Mouse (Mus musculus): ENCODE measurements around the gene Clec2i.
"Not testable (repeated sequence)": the region's sequence is repeated elsewhere in the genome, so short reads cannot be mapped to it uniquely, and the experiment has no call there.

DNA sequence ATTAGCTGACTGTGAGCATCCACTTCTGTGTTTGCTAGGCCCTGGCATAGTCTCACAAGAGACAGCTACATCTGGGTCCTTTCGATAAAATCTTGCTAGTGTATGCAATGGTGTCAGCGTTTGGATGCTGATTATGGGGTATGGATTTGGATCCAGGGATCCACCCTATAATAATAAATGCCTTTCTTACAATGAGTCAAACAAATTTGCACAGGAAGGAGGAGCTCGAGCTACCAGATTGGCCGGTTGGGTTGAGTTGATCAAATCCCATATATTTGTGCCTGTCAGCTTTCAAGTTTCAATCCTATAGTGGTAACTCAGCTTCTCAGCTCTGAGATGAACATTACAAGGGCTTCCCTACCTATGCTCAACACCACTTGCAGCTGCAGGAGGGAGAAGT, 46.7 kb downstream of the Clec2i start, which contains the start of gene Clec2g:
- not testable (repeated sequence) for TF ChIP-seq CEBPB (IDR thresholded peaks at IDR 0.05; ENCODE audit: insufficient read depth, poor library complexity, severe bottlenecking); POLR2AphosphoS2 (IDR thresholded peaks at IDR 0.05; ENCODE audit: insufficient read length, low read depth); TCF12 (IDR thresholded peaks at IDR 0.05; ENCODE audit: insufficient read depth, poor library complexity, severe bottlenecking); MYOD1 (IDR thresholded peaks at IDR 0.05; ENCODE audit: control insufficient read depth in 1 of 3, insufficient read length in 2 of 3, low read depth in 2 of 3); POLR2A (IDR thresholded peaks at IDR 0.05; ENCODE audit: insufficient read length, low read depth); USF1 (IDR thresholded peaks at IDR 0.05; ENCODE audit: low read depth); E2F4 (IDR thresholded peaks at IDR 0.05; ENCODE audit: insufficient read depth); TCF3 (IDR thresholded peaks at IDR 0.05; ENCODE audit: insufficient read length, low read depth); REST (IDR thresholded peaks at IDR 0.05; ENCODE audit: insufficient read depth, insufficient read length); MAX (IDR thresholded peaks at IDR 0.05; ENCODE audit: low read depth); MYOG (IDR thresholded peaks at IDR 0.05; ENCODE audit: control insufficient read depth in 1 of 3, insufficient read depth in 1 of 3, insufficient read length in 2 of 3, low read depth in 2 of 3); SRF (IDR thresholded peaks at IDR 0.05; ENCODE audit: control insufficient read depth, insufficient read length, low read depth)
